Mouse (Mus musculus): ENCODE measurements at regions not wholly inside any gene's neighbourhood (a gene's known extent, or its start where the extent isn't known, plus 50 kb on each side); places are given as distances from the start of the nearest gene placed in this dataset.
A peak's percentile ranks its signal among the peaks of the same experiment; 100 is the strongest.

DNA sequence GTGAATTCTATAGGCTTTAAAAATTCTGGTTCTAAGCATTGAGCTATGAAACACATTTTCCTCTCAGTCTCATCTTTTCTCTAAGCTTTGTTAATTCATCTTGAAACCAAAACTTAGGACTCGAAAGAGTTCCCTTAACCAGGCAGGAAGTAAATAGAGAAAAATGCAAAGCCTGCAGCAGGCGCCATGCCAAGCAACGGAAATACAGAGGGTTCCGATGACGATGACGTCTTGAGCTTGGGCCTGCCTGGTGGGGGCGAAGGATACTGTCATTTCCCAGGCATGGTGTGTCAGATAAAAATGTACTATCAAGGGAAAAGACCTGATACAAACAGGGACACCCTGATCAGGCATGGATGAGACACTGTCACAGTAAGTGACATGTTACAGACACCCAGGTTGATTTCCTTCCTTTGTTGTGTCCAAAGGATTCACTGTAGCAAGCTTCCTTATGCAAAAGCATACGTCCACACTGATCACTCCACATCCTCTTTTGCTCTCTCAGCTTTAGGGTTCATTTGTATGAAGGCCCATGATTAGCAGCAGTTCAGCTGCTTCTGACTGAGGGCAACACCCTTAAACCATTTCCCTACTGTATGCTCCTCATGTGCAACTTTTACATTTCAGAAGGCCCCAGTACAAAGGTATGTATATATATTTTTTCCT, 135.0 kb downstream of the Cemip2 start:
- peak; percentile 90 for ATAC-seq (replicated peaks; ENCODE audit: low read depth, poor library complexity, severe bottlenecking)

DNA sequence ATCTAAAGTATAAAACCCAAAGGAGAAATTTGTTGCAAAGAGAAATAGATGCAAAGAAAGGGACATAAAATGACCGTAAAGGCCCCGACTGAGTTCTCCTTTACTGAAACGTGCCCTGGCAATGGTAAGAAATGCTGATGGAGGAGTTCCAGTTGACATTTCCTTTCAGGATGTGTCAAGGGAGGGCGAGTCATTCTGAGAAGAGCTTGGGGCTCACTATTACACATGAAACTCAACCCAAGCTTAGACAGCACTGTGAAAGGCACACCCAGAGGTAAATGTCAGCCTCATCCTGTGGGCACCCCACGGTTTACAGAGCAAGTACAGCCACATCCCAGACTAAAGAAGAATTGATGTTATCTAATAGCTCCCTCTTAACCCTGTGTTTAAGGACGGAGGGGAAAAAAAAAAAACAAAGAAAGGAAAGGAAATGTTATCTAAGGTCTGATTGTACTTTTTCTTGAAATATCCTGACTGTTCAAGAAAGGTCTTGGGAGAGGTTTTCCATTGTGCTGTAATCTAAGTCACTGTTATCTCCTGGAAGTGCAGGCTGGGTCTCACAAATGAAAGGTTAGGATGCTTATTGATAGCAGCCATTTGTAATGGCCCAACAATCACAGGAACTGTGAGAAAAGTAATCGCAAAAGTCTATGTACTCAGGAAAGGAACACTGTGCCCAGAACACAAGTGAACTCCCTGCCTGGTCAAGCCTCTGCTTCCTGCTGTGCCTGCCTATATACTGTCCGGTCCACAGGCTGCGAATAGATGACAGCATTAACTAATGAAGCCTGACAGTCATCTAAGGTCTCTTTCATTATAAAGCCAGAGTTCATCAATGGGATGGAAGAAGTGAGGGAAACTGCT, 135.8 kb downstream of the Cemip2 start:
- ATAC-seq (replicated peaks; ENCODE audit: low read depth, poor library complexity, severe bottlenecking), result peak; percentile 36

- ATAC-seq (replicated peaks; ENCODE audit: low read depth, poor library complexity, severe bottlenecking), result no peak
Observed at GRCm38 (mm10) chr19:21914658-21915057, 136.5 kb downstream of the Cemip2 start.

- no peak for ATAC-seq (replicated peaks; ENCODE audit: low read depth, poor library complexity, severe bottlenecking)
Observed at GRCm38 (mm10) chr19:21918113-21918512, 140.0 kb downstream of the Cemip2 start.

DNA sequence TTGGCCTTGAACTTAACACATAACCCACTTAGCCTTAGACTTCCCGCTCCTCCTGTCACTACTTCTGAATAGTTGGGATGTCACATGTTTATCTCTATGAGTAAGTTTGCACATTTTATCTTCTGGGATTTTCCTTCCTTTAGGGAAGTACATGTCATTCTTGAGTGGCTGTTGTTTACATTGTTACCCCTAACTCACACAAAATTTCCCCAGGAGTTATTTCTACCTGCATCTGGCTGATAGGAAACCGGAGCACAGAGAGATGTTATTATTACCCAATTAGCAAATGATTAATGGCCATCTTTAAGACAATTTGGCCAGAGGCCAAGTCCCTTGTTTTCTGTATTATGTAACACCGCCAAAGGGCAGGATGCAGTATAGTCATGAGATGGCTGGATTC, 140.9 kb downstream of the Cemip2 start:
- ATAC-seq (replicated peaks; ENCODE audit: low read depth, poor library complexity, severe bottlenecking), result no peak

DNA sequence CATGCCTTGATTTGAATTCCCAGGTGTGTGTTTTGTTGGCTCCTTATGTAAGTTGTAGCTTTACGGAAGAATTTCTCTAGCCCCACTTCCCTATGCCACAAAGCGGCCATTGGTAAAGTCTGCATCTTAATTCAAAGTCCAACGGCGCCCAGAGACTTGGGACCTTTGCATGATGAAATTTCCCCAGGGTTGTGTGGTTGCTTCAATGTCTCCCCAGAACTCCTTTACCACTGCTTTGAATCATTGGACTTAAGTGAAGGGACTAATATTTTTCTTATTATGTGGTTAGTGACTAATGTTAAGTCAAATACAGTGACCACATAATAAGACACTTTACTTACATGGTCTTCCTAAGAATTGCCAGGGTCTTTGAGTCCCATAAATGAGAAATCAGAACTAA, 162.0 kb downstream of the Cemip2 start:
- no peak for ATAC-seq (replicated peaks; ENCODE audit: low read depth, poor library complexity, severe bottlenecking)

DNA sequence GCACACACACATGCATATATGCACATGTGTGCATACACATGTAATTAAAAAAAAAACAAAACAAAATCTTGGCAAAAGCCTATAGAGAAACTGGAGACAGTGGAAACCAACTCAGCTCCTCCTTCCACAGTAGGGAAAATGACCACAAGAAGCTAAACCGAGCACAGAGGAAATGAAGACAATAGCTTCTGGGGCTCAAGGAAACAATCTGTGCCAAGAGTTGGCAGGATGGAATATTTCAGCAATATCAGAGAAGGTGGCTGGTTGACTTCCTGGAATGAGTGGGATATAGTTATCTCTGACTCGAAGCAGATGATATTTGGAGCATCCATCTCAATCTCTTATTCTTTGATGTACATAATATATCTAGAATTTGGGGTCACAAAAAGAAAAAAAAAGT, 163.6 kb downstream of the Cemip2 start:
- no peak for ATAC-seq (replicated peaks; ENCODE audit: low read depth, poor library complexity, severe bottlenecking)

DNA sequence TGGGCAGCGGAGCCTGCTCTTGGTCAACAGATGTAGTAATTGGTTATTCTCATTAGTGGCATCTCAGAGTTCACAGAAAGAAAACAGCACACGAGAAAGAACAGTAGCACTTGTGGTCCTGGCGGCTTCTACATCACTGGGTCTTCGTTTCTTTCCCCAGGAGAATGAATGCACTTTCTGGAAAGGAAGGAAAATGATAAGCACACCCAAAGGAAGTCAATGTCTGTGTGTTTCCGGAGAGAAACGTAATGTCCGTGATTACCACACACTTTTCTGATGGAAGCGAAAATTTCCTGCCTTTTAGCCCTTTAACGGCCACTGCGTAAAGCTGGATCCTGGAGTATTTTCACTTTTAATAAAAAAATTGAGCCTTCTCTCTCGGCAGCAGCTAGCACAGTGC, 164.1 kb downstream of the Cemip2 start:
- ATAC-seq (replicated peaks; ENCODE audit: low read depth, poor library complexity, severe bottlenecking), result peak; percentile 56

DNA sequence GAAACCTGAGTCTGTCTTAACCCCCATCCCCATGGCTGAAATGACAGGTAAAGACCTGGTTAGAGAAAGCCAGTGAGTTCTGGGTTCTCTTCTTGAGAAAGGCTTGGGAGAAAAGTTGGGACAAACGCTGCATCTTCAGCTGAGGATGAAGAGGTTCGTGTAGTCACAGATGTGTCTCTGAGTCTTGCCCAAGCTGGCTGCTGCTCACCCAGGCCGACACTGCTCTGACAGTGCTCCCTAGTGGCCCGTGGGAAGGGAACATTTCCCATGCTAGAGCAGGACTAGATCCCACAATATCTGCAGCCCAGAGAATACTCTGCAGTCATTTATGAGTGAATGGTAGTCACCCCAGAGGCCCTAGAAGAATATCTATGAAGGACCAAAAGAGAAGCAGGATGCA, 165.3 kb downstream of the Cemip2 start:
- ATAC-seq (replicated peaks; ENCODE audit: low read depth, poor library complexity, severe bottlenecking), result 0 out of 2 replicates have a peak, but pooled peaks have one; percentile 43

DNA sequence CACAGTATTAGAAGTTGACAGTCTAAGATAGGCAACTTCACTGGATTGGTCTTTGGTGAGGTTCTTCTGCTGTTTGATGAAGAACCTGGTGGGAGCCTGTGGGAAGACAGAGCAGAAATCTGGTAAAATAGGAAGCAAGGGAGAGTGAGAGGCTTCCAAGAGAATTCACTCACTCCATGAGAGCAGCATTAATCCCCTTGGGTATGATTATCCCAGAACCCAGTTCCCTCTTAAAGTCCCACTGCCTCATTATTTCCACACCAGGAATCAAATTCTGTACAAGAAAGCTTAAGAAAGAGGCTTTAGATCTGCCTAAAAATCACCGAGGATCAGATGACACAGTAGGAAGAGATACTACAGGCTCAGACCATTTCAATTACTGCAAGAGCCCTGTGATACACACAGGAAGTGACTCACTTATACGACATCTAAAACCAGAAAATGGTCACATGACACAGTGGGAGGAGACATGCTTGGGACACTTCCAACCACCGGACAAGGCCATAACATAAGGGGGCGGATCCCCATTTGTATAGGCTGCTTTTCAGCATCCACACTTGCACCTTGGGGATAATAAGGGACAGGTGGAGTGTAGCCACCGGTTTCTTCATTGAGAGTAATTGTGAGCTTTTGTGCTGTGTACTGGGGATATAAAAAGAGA, 168.2 kb downstream of the Cemip2 start:
- ATAC-seq (replicated peaks; ENCODE audit: low read depth, poor library complexity, severe bottlenecking), result peak; percentile 31

DNA sequence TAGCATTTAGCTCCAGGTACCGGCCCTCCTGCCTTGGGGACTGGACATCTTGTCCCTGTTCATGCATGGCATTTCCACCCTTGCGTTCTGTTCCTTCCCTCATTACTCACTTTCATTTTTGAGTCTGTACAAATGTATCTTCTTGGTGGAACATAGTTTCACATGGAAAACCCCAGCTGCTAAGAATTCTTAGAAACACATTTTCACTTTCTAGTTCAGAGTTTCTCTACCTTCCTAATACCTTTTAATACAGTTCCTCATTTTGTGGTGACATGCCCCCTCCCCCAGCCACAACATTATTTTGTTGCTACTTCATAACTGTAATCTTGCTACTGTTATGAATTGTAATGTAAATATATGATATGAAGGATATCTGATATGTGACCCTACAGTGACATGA, 169.9 kb downstream of the Cemip2 start:
- peak; percentile 53 for ATAC-seq (replicated peaks; ENCODE audit: low read depth, poor library complexity, severe bottlenecking)

DNA sequence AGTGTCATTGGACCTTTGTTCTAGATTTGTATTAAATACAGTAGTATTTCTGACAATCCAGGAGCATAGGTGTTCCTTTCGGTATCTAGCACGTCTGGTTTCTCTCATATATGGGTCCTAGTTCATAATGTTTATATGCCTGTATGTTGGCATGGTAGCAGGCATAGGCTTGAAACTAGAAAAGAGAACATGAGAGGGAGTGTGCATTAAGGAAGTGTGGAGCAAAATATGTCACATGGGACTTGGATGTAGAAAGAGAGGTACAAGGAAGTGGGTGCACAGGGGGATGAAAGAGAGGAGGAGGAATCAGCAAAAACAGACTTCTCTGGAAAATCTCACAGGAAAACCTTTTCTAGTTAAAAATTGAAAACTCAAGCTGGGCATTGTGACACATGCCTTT, 176.2 kb upstream of the Trpm3 start:
- no peak for ATAC-seq (replicated peaks; ENCODE audit: low read depth, poor library complexity, severe bottlenecking)

- ATAC-seq (replicated peaks; ENCODE audit: low read depth, poor library complexity, severe bottlenecking), result no peak
Observed at GRCm38 (mm10) chr19:21989857-21990256, 149.0 kb upstream of the Trpm3 start.

- ATAC-seq (replicated peaks; ENCODE audit: low read depth, poor library complexity, severe bottlenecking), result no peak
Observed at GRCm38 (mm10) chr19:21990970-21991369, 147.9 kb upstream of the Trpm3 start.

GRCm38 (mm10) chr19:21991413-21991812, 147.4 kb upstream of the Trpm3 start:
- no peak for ATAC-seq (replicated peaks; ENCODE audit: low read depth, poor library complexity, severe bottlenecking)

DNA sequence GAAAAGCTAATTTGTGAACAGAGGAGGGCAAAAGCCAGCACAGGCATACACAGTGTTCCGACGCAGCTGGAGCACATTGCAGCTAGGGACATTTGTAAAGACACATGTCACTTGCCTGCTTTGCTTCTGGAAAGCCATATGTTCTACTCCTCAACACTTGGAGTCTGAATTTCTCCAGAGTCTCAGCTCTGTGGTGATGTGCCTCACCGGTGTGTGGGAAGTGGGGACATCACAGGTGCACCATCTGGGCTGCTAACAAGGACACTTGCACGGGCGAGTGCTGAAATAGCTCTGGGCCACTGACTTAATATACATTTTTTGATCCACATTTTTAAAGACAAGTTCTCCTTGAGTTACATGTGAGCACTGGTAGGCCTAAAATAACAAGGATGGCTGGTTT, 139.2 kb upstream of the Trpm3 start:
- ATAC-seq (replicated peaks; ENCODE audit: low read depth, poor library complexity, severe bottlenecking), result no peak

DNA sequence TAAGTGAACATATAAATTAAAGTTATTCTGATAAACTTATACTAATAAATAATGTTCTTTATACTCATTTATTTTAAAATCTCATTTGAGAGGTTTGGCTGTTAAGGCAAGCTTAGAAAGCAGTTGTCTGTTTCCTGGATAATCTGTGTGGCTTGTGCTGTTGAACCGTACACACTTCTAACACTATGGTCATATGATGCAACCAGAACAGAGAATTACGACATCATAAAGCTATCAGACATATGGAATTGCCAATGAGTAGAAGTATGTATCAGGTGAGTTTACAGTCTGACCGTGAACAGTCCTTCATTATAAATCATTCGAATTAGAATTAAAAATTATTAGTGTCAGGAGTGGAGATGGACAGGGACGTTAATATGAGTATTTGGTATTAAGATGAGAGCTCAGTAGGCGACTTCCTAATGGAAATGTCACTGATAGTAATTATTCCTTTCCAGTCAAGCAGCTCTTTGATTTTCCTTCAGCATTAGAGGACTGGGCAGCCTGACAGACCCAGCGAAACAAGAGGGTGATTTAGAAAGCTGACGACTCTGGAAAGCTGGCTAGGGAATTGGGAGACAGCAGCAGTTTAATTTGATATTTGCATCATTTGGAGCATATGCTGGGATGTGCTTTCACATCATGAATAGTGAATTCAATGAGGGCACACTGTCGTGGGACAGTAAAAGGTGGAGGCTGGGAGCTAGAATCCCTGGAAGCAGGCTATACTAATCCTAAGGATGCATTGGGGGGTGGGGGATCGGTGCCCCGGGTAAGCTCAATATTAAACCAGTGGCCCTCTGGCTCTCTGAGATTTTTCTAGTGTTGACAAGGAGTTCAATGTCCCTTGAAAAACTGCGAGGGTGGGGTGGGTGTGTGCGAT, 130.6 kb upstream of the Trpm3 start:
- ATAC-seq (replicated peaks; ENCODE audit: low read depth, poor library complexity, severe bottlenecking), result no peak

DNA sequence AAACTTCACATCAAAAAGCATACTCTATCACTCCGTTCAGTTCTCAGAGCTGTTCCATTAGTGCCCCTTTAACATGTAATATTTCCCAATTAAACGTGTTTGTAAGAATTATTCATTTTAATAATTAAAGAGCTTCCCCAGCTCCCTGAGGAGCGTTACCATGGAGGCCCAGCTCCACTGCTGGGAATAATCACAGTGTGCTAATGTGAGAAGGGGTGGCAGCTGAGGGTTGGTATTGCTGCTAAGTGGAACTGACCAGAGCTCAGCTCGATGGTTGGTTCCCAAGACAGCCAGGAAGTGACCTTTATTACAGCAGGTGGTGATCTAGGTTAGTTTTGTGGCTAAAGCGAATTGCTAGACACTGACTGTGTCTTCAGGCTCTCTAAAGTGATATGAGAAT, 128.6 kb upstream of the Trpm3 start:
- no peak for ATAC-seq (replicated peaks; ENCODE audit: low read depth, poor library complexity, severe bottlenecking)

DNA sequence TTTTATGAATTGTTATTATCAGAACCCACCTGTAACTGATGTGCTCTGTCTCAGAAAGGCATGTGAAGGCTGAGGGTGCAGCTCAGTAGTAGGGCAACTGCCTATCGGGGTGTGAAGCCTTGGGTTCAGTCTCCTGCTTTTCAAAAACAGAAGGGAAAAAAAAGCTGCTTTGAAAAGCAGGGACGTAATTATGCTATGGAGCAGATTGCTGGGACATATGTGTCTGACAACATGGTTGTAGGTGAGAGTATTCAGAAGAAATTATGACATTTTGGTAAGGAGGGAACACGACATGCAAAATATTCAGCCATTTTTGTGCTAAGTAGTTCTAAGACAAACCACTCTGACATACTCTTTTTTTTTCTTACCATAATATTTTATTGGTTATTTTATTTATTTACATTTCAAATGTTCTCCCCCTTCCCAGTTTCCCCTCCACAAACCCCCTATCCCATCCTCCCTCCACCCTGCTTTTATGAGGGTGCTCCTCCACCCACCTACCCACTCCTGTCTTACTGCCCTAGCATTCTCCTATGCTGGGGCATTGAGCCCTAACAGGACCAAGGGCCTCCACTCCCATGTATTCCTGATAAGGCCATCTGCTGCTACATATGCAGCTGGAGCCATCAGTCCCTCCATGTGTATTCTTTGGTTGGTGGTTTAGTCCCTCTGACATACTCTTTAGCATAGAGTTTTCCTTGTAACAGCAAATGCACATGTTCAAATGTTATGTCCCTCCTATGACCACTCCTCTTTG, 122.8 kb upstream of the Trpm3 start:
- no peak for ATAC-seq (replicated peaks; ENCODE audit: low read depth, poor library complexity, severe bottlenecking)

Measured in common myeloid progenitor, adult 5-6 weeks (primary cell).